Mouse (Mus musculus): Measurements from ENCODE around the gene Rarb.

DNA sequence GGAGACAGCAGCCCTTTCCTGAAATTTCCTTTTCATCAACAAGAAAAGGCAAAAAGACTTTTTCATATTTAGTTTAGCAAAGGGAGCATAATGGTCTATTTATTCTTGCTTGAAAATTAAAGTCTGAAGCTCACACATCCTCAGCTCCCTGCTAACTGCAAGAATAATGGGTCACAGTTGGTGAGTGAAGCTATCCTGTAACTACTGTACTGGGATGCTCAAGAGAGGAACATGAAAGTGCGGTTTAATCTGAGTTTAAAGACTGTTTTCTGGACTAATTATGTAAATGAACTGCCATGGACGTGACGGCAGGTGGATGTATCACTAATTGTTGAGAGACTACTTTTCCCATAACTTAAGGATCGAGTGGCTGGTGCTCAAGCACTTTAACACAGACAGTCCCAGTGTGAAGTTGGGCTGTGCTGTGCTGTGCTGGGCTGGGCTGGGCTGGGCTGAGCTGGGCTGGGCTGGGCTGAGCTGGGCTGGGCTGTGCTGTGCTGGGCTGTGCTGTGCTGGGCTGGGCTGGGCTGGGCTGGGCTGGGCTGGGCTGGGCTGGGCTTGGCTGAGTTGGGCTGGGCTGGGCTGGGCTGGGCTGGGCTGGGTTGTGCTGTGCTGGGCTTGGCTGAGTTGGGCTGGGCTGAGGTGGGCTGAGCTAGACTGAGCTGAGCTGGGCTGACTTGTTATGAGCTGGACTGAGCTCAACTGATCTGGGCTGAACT, 370.5 kb downstream of the Rarb start:
- TF ChIP-seq CTCF (IDR thresholded peaks at IDR 0.05; ENCODE audit: low read depth): no peak
- no peak for TF ChIP-seq EP300 (IDR thresholded peaks at IDR 0.05; ENCODE audit: low read depth)
